Mouse (Mus musculus) liver, adult 2 months (tissue): Measurements from ENCODE around the gene Prim2.

Experiments
- CTCF ChIP-seq: fragments of 200-500 bp; IDR thresholded peaks from 2 replicates; pipeline ENCODE4 v1.5.1; 2011; ENCODE audit warnings: low read depth, low read length, control low read depth
- POLR2A ChIP-seq: fragments of 200-500 bp; IDR thresholded peaks from 2 replicates; pipeline ENCODE4 v1.6.1; 2011; ENCODE audit warnings: low read length, control low read depth; ENCODE audit not compliant: insufficient read depth; ENCODE audit errors: extremely low read depth

DNA sequence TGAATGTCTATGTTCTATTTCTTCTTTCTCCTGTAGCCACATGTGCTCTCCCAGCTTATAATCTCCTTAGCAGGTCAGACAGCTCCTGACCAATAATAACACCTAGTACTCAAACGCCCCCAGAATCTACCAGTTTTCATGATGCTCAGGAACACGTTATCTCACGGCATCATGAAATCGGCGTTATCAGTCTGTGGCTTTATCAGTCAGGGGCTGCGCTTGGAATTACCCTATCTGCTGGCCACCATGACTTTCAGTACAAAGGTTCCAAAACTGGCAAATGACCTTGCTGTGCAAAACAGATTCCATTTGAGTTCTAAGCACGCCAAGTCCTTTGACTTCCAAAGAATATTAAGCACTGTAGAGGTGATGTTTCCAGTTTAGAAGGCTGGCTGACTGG is 127.9 kb downstream of the Prim2 start:
- no peak for TF ChIP-seq POLR2A
- no peak for TF ChIP-seq CTCF
